Mouse (Mus musculus): ENCODE results near the gene Mef2d. TPM values are rescaled to one million over a fixed set of nuclear protein-coding genes. Genes with fewer than 3 reads are reported as not detected.
"Not testable (repeated sequence)": the region's sequence is repeated elsewhere in the genome, so short reads cannot be mapped to it uniquely, and the experiment has no call there.

Gene Mef2d
- total RNA-seq, 1 experiment from 2014 or later, result 32.2 TPM

DNA sequence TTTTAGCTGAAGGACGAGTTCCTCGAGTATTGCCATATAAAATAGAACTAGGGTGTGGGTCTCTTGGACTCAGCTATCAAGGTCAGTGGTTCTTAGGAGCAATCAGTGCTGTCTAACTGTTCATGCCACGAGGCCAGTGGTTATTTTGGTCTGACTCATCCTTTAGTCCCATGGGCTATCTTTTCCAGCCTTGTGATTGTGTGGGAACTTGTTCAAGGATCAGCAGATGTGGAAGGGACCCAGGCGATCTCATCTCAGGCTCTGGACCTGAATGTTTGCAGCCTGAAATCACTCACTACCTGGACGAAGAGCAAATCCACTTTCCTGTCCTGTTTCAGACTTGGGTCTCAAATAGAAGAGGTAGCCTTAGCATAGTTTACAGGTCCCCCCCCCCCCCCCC, 34.9 kb downstream of the Mef2d start:
- ATAC-seq (replicated peaks; ENCODE audit: low read depth, poor library complexity, severe bottlenecking), result no peak

DNA sequence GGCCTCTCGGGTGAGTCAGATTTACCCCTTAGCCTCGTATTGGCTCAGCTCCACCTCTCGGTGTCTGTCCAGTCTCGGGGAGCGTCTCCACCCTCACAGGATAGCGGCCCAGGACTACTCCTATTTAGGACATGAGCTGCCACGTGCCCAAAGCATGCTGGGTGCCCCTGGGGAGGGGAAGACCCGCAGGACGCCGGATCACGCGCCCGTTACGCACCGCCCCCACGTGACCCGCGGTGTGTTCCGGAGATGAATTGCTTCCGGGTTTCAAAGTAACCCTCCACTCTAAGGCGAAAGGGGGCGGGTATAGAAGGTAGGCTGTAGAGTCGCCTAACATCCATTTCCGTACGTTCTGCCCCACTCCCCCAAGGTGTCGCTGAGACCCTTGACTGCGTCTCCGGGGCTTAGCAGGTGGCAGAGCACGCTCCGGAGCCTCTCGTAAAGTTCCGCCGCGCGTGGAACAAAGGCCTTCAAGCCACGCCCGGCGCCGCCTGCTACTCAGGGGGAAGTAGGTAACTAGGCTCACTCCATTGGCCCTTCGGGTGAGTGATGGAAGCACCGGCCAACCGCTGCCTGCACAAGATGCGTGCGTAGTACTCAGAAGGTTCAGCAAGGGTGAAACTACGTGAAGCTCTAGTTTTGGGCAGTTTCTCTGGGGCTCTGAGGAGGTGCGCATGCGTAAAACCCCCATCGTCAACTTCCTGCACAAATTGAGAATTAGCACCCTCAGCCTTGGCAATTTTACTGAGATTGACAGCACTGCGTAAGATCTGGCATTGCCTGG, 35.6 kb downstream of the Mef2d start:
- peak; percentile 97 for ATAC-seq (replicated peaks; ENCODE audit: low read depth, poor library complexity, severe bottlenecking)

DNA sequence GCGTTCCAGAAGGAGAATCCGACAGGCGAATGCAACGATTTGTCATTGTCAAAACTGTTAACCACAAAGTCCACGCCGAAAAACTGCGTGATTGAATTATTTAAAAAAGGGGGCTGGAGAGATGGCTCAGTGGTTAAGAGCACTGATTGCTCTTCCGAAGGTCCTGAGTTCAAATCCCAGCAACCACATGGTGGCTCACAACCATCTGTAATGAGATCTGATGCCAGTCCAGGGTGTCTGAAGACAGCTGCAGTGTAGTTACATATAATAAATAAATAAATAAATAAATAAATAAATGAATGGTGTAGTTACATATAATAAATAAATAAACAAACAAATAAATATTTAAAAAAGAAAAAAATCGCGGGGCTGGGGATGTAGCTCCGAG, 36.2 kb downstream of the Mef2d start:
- ATAC-seq (replicated peaks; ENCODE audit: low read depth, poor library complexity, severe bottlenecking), result not testable (repeated sequence)

DNA sequence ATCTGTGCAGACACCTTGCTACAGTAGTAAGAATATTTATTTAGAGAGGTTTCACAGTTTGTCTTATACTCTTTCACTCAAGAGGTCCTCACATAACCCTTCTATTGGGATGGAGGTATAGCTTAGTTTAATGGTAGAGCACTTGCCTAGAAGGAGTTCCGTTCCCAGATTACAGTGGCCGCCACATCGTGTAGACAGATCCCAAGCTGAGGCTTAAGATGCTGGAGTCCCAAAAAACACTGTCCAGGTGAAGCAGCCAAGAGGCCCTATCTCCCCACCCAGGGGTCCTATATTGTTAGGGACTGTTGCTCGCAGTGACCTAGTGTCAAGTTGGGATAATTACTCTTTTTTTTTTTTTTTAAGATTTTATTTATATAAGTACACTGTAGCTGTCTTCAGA, 36.8 kb downstream of the Mef2d start:
- no peak for ATAC-seq (replicated peaks; ENCODE audit: low read depth, poor library complexity, severe bottlenecking)

DNA sequence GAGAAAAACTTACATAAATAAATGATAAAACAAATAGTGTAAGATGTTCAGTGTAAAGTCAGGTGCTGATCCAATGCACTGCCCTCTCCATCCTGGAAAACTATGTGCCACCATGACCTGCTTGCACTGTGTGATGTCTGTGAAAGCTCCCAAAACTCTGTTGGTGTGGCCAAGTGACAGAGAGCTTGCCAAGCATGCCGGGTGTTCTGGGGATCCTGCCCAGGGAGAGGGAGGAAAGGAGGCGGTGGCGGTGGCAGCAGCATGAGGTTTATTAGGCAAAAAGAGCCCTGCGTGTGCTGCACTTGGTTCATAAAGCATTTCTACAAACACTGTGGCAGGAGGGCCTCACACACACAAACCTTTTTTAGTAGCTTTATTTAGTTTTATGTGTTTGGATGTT, 39.2 kb downstream of the Mef2d start:
- ATAC-seq (replicated peaks; ENCODE audit: low read depth, poor library complexity, severe bottlenecking), result no peak

DNA sequence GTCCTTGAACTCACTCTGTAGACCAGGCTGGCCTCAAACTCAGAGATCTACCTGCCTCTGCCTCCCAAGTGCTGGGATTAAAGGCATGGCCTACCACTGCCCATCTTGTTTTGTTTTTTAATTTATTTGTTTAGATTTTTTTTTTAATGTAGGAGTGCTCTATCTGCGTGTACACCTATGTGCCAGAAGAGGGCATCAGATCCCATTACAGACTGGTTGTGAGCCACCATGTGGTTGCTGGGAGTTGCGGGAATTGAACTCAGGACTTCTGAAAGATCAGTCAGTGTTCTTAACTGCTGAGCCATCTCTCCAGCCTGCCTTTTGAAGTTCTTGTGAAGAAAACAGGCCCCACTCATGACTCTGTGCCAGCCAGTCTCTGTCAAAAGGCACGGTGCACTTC, 44.3 kb downstream of the Mef2d start:
- no peak for ATAC-seq (replicated peaks; ENCODE audit: low read depth, poor library complexity, severe bottlenecking)

DNA sequence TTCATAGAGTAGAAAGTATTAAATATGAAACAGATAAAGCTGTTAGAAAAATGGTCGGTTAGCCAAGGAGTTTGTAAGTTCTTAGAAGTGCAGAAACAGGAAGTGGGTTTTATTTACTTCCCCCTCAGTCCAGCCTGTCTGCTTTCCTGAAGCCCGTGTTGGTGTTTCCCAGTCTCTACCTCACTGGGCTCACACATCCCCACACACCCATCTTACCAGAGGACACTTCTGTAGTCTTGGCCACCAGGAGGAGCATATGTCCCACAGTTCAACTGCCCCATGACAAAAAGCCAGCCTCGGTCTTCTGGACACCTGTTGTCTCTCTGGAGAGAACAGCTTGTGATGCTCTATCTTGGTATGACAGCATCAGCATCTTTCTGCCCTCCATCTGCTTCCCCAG, 49.0 kb downstream of the Mef2d start:
- ATAC-seq (replicated peaks; ENCODE audit: low read depth, poor library complexity, severe bottlenecking), result peak; percentile 80

DNA sequence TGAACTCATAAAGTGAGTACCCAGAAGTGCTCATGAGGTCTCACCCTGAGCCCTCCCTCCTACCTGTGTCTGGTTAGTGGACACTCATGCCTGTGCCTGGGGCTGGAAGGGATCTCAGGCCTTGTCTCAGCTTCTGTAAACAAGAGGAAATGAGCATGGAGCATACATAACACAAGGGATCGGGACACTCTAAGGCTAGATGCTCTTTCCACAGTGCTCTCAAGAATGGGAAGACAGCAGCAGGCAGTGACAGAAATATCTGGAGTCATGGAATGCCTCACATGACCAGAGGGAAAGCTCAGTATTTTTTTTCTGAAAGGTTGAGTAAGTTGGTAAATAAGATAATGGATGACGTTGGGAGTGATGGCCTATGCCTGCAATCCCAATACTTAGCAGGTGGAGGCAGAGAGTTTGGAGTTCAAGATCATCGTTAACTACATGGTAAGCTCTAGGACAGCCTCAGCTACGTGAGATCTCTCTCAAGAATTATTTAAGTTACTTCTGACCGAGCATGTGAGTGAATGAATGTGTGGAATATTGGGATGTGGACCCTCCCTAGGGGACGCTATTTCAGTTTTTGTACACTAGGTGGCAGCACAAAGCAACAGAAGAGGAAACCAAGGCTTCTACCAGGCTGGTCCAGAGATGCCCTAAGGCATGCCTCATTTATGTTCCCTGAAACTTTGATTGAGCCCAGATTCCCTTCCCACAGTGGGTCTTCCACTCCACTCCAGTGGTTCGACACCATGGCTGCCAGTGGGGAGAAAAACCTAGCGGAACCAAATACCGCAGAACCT, 49.8 kb downstream of the Mef2d start:
- ATAC-seq (replicated peaks; ENCODE audit: low read depth, poor library complexity, severe bottlenecking), result peak; percentile 71

DNA sequence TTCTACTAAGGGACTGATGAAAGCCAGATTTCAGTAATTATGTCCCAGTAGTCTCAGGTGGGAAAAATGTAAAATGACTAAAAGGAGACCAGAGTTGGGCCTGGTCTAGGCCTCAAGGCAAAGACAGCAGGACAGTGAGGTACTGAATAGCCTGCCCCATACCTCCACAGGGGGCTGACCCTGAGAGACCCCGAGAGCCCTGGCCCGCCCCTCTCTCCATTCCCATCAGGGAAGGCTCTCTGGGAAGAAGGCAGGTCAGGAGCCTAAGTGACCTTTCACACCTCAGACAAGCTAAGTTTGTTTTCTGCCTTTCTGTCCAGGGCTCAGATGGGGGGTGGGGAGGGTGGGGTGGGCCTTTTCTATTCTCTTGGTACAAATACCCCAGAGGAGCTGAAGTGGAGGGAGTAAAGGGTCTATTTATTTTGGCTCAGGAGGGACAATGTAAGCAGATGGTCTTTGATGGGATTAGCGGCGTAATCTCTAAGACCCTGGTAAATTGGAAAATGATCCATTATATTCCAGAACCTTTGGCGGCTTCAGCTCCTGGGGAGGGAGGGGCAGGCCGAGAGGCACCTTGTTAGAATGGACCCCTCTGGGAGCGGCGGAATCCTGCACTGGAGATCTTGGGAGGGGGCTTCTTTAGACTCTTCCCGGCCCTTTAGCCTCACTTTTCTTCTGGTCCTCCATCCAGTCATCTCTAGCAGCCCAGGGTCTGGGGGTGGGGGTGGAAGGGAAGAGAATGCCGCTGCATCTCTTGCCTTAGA, 55.8 kb downstream of the Mef2d start:
- ATAC-seq (replicated peaks; ENCODE audit: low read depth, poor library complexity, severe bottlenecking), result no peak

DNA sequence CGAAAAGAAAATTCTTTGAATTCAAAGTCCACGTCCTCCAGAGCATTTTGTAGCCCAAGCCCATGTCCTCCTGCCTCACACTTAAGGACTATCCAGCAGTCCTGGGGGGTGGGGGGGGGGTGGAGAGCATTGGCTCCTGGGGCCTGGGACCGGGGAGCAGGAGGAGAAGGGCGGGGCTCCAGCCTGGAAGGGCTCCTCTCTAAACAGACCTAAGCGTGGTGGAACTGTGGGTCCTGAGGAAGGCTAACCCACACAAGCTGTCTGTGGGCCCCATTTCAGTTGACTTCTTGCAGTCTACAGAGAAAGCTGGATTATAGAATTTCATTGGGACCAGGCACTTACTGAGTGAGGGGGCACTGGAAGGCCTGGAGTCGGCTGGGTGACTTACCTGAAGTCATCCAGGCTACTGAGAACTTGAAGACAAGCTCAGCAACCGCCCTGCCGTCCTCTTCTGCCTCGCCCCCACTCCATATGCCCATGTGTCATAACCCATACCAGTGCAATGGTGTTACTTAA, 56.4 kb downstream of the Mef2d start:
- no peak for ATAC-seq (replicated peaks; ENCODE audit: low read depth, poor library complexity, severe bottlenecking)

DNA sequence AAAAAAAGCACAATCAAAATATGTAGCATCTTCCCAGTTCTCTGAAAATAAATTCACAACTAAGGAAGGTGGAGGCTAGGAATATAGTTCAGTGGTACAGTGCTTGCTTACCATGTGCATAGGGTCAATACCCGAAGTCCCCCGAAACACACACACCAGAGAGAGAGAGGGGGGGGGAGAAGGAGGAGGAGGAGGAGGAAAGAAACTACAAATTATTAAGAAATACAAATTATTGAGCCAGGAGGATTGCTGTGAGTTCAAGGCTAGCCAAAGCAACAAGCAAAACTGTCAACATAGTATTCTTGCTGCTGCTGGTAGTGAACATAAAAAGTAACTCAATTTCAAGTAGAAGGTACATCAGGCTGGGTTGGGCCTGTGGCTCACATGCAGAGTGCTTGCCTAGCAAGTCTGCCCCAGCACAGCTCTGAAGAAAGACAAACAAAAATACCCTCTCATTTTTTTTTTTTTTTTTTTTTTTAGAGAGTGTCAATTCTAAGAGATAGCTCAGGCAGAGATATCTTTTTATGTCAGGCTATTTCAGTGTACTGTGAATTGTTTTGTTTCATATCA, 57.5 kb downstream of the Mef2d start:
- no peak for ATAC-seq (replicated peaks; ENCODE audit: low read depth, poor library complexity, severe bottlenecking)

DNA sequence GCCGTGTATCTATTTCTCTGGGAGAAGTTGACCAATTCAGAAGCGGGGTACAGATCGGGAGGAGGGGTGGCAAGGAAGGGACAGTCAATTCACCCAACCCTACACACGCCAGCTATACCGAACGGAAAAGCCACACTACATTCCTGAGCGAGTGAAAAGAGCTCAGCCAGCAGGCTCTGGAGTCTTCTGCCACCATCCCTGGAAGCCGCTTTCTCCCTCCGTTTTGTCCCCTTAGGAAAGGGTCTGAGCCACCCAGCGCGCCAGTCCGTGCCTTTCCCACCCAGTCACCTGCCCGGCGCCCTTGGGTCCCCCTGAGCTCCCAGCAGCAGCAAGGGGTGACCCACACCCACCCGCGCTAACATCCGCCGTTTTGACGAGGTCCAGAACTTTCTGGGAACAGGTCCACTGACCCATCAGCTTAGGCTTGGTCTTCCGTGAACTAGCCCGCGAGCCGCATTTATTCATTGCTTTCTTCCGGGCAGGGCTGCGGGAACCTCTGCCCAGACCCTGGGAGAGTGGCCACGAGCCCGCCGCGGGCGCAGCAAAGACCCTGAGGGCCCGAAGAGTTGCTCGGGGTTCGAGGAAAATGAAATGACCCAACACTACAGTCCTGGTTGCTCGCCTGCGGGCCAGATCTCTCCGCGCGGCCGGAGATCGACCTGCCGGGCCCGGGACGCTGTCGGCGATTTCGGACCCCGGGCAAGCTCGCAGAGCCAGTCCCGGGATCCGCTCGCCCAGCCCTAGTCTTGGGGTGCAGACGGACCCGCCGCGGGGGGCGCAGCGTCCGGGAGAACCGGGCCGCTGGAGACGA, 58.2 kb downstream of the Mef2d start:
- no peak for ATAC-seq (replicated peaks; ENCODE audit: low read depth, poor library complexity, severe bottlenecking)

DNA sequence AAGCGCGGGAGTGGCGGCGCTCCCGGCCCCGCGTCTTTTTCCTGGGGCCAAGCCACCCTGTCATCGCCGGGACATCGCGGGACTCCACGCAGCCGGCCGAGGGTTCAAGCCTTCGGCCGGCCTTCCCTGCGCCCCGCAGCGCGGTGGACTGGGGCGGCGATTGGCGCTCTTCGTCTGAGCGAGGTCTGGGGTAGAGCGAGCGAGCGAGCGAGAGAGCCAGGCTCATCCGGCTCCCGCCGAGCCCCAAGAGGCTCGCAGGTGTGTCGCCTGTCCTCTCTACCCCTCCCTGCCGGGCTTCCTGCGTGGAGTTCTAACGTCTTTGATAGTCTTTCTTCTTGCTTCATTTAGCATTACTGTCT, 58.8 kb downstream of the Mef2d start:
- ATAC-seq (replicated peaks; ENCODE audit: low read depth, poor library complexity, severe bottlenecking), result no peak

DNA sequence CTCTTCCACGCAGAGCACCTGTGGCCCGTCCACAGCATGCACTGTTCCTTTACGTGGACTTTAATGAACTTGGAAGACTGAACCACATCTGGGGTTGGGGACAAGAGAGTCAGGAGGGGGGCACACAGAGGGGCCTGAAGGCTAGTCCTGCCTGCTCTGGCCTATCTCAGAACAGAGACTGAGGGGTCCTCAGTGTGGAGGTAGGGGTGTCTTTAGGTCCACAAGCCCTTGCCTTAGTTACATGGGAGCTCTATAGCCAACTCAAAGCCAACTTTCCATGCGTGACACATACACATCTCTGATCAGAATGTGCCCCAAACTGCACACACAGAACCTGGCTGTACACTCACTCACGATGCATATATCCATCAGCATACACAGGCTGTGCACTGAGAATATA, 59.5 kb downstream of the Mef2d start:
- ATAC-seq (replicated peaks; ENCODE audit: low read depth, poor library complexity, severe bottlenecking), result no peak

DNA sequence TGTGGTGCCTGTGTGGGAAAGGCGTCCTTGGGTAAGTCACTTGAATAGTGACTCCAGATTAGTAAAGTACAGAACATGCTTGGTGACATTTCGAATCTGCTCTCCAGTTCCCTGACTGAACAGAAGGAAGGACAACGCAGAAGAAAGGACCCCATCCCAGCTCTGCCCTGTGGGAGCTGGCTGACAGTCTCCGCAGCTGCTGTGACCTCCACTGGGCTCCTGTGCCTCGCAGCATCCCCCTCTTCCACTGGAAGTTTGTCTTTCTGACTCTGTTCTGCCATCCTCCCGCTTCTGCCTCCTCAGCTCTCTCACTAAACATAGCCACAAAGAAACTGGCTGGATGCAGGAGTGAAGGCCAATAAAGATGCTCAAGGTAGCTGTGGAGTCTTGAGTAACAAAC, 60.8 kb downstream of the Mef2d start:
- no peak for ATAC-seq (replicated peaks; ENCODE audit: low read depth, poor library complexity, severe bottlenecking)

DNA sequence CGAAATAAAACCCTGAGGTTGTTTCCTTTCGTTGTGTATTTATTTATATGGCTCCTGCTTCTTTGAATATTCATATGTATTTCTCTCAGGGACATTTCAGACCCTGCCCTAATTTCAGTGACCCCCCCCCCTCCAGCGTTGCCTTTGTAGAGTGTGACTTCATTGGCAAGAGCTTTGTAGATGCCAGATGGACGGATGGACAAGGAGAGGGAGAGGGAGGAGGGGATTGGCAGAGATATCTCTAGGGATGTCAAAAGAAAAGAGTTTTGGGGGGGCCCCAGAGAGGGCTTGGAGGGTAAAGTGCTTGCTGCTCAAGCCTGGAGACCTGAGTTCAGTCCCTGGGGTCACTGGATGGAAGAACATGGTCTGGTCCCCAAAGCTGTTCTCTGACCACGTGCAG, 61.3 kb downstream of the Mef2d start:
- no peak for ATAC-seq (replicated peaks; ENCODE audit: low read depth, poor library complexity, severe bottlenecking)

DNA sequence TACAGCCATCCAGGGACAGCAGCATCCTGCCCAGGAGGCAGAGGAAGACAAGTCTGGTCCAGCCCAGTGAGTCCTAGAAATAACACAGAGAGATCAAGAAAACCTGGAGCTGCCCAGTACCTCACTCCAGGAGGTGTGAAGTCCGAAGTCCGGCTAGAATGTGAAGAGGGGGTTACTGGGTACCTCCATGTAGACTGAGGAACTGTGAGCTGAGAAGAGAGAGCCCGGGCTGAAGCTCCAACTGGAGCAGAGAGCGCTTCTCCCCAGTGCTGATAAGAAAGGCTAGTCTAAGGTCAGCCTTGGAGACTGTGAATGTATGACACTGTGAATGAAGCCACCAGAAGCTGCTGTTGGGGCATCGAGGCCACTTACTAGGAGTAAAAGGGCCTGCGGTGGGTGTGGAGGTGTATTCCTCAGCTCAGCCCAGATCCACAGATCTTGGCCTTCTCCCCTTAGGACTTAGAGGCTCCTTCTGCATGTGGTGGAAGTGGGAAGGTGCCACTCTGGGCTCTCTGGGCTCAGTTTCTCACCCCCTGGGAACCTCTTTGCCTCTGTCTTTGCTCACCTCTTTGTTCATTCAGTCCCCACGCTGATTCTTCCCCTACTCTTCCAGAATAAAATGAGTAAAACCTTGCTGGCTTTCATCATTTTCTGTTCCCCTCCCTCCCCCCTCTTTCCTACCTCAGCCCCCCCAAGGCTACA, 62.0 kb downstream of the Mef2d start:
- ATAC-seq (replicated peaks; ENCODE audit: low read depth, poor library complexity, severe bottlenecking), result no peak

DNA sequence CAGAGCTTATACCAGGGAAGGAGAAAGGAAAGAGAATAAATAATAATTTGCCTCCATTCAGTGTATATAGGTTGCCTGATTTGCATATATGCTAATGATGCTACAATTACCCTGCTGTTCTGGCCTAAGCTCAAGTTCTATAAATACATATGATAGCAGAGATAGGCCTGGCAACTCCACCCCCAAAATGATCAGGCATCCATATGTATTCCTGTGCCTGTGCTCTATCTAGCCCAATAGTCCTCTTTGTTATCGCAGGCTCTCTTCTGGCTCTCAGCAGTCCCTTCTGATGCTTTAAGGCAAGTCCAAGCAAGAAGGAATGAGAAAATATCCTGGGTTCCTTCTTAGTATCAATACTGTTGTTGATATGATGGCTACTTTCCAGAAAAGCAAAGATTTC, 62.6 kb downstream of the Mef2d start:
- ATAC-seq (replicated peaks; ENCODE audit: low read depth, poor library complexity, severe bottlenecking), result no peak

DNA sequence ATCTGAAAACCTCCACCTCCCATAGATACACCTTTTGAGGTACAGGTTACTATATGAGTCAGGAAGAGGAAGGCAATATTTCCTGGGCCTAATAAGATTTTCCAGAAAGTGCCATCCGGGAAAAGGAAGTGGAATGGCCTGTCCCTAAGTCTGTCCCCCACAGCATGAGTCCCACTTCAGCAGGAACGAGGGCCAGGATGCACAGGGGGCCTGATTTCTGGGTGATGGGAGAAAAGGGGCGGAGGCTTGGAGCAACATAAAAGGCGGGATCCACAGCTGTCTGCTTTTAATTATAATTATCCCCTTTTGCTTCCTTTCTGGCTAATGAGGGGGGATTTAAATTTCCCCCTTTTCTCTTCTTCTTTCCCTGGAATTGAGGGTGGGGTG, 63.0 kb downstream of the Mef2d start:
- ATAC-seq (replicated peaks; ENCODE audit: low read depth, poor library complexity, severe bottlenecking), result no peak
